In genomic region chr1:87472576-87472975, GRCm38 (mm10) we compare ENCODE assay signal across 16 mouse cellular contexts. TPM values are rescaled to one million over a fixed set of nuclear protein-coding genes. Genes with fewer than 3 reads are reported as not detected.
DNase-seq lines count a peak whose midpoint lies in the region; ATAC-seq lines count a peak whose summit lies in the region.
"Had no signal": no experiment of that assay in that cellular context is flagged by ENCODE, and none has a peak within 500 bp of the region (broad histone marks: within the 10 kb centered on the region; RNA-seq: fewer than 3 reads in every experiment).

No protein-coding gene starts in this region.

- 0 out of 2 replicates have a peak overlapping the region, but pooled peaks have one; percentile 7 for H3K4me2 ChIP-seq in limb, embryonic 13.5 days (replicated peaks)
- H3K4me2 ChIP-seq: lung, embryonic 14.5 days had no signal

- 83% methylated on average over 7 of the region's 7 CpGs for WGBS in limb, embryonic 13.5 days
- 82% methylated on average over 7 of the region's 7 CpGs for WGBS in limb, embryonic 10.5 days

- H3K4me1 ChIP-seq in limb, embryonic 13.5 days: peaks cover 13% of the 10 kb centered on the region
- H3K4me1 ChIP-seq in limb, embryonic 10.5 days: peaks cover 9% of the 10 kb centered on the region

- H3K36me3 ChIP-seq in limb, embryonic 13.5 days: no peaks in the 10 kb centered on the region
- H3K36me3 ChIP-seq in limb, embryonic 10.5 days: no peaks in the 10 kb centered on the region
- H3K36me3 ChIP-seq: midbrain, embryonic 10.5 days had no signal

- no peaks in the 10 kb centered on the region for H3K9me3 ChIP-seq in limb, embryonic 13.5 days
- H3K9me3 ChIP-seq in limb, embryonic 10.5 days (replicated peaks): no peaks in the 10 kb centered on the region
- H3K9me3 ChIP-seq: midbrain, embryonic 10.5 days had no signal

- no peak overlapping the region for H3K9ac ChIP-seq in limb, embryonic 13.5 days
- H3K9ac ChIP-seq: lung, embryonic 14.5 days had no signal

- ATAC-seq in limb, embryonic 13.5 days (ENCODE audit: low FRiP score, low read depth): no peak
- ATAC-seq: activated CD4-positive, CD25-positive, alpha-beta regulatory T cell, adult 4 months; hindbrain, embryonic 16.5 days had no signal

- intact Hi-C loops in gastrocnemius, postnatal 36 days (cut with DNase I): no loop called here
- intact Hi-C loops in heart, postnatal 36 days (cut with DNase I): no loop called here
- intact Hi-C loops in left cerebral cortex, postnatal 14 days (cut with DNase I): no loop called here

- peak overlapping the region; percentile 65; the same call in 1 of the 2 replicates for H3K27ac ChIP-seq in limb, embryonic 13.5 days
- H3K27ac ChIP-seq in limb, embryonic 10.5 days: no peak overlapping the region
- H3K27ac ChIP-seq: layer of hippocampus, adult 2 months; midbrain, embryonic 10.5 days had no signal

- peak; percentile 23 for DNase-seq in gastrocnemius, postnatal 25 days
- no peak for DNase-seq in gastrocnemius, postnatal 36 days
- no peak for DNase-seq in limb, embryonic 10.5 days (ENCODE audit: low spot score)
- peak; percentile 25 to 38 for DNase-seq in heart, postnatal 36 days
- peak; percentile 81 for DNase-seq in kidney, adult 9 months
- no peak for DNase-seq in right cerebral cortex, postnatal 25 days
- DNase-seq in left cerebral cortex, postnatal 14 days (ENCODE audit: low spot score in 2 of 2): no peak
- DNase-seq: cerebellum, adult 9-11 months; lung, embryonic 14.5 days had no signal

- no peak overlapping the region for H3K4me3 ChIP-seq in limb, embryonic 13.5 days
- H3K4me3 ChIP-seq in limb, embryonic 10.5 days: no peak overlapping the region
- H3K4me3 ChIP-seq: layer of hippocampus, adult 2 months; midbrain, embryonic 10.5 days had no signal

- H3K27me3 ChIP-seq in limb, embryonic 13.5 days: peaks cover 47% of the 10 kb centered on the region
- H3K27me3 ChIP-seq in limb, embryonic 10.5 days (ENCODE audit: low read depth, poor library complexity, severe bottlenecking): peaks cover 49% of the 10 kb centered on the region

RNA-seq across cellular contexts. Expression of gene Snorc, which starts 2.5 kb away (rescaled TPM):
- total RNA-seq in gastrocnemius, postnatal 25 days (2021): not detected
- total RNA-seq in gastrocnemius, postnatal 36 days (2021): not detected
- polyA plus RNA-seq in limb, embryonic 13.5 days (2015; fragmentation: Nextera tagmentation; extraction: Ambion mirVana): 21.9 and 32.2 TPM in 2 replicates
- polyA plus RNA-seq in limb, embryonic 10.5 days (2016; fragmentation: Nextera tagmentation; extraction: Ambion mirVana): not detected in 2 replicates
- not detected for total RNA-seq in heart, postnatal 36 days (2021)
- 1 to 10 TPM in 1 of 2 experiments, under 1 TPM in 1; 0.82 to 1.1 TPM for total RNA-seq in left cerebral cortex, postnatal 14 days (2021)
- total RNA-seq: layer of hippocampus, adult 2 months had no signal
- polyA plus RNA-seq: activated CD4-positive, CD25-positive, alpha-beta regulatory T cell, adult 4 months; heart, embryonic 14.5 days; lung, embryonic 14.5 days; midbrain, embryonic 10.5 days; testis, adult 2 months had no signal

RNA-seq across cellular contexts. Expression of gene Neu2, which starts 37.1 kb away (rescaled TPM):
- 10 to 100 TPM; 15.8 to 18.7 TPM for total RNA-seq in gastrocnemius, postnatal 25 days (2021)
- total RNA-seq in gastrocnemius, postnatal 36 days (2021): 10 to 100 TPM in 1 of 2 experiments, 1 to 10 TPM in 1; 9.7 to 15.2 TPM
- polyA plus RNA-seq in limb, embryonic 13.5 days (2015; fragmentation: Nextera tagmentation; extraction: Ambion mirVana): not detected in 2 replicates
- not detected in 2 replicates for polyA plus RNA-seq in limb, embryonic 10.5 days (2016; fragmentation: Nextera tagmentation; extraction: Ambion mirVana)
- not detected for total RNA-seq in heart, postnatal 36 days (2021)
- 1 to 10 TPM; 3.4 to 3.5 TPM for total RNA-seq in left cerebral cortex, postnatal 14 days (2021)
- polyA plus RNA-seq: activated CD4-positive, CD25-positive, alpha-beta regulatory T cell, adult 4 months; heart, embryonic 14.5 days; midbrain, embryonic 10.5 days had no signal

Comparison
In these comparisons a context has a peak if more than half of its experiments do, and no peak if none do; other contexts are left out.
1. DNase-seq: peak in gastrocnemius, postnatal 25 days (single experiment), heart, postnatal 36 days (2 of 2) and kidney, adult 9 months (single experiment); none in gastrocnemius, postnatal 36 days (0 of 2), limb, embryonic 10.5 days (single experiment), right cerebral cortex, postnatal 25 days (single experiment) and left cerebral cortex, postnatal 14 days (0 of 2).